Mouse (Mus musculus): ENCODE results near the gene Phxr2. TPM values are rescaled to one million over a fixed set of nuclear protein-coding genes. Genes with fewer than 3 reads are reported as not detected.
A peak's percentile ranks its signal among the peaks of the same experiment; 100 is the strongest.

Phxr2 gene
- polyA plus RNA-seq, 1 experiment from 2014 or later, result not detected

DNA sequence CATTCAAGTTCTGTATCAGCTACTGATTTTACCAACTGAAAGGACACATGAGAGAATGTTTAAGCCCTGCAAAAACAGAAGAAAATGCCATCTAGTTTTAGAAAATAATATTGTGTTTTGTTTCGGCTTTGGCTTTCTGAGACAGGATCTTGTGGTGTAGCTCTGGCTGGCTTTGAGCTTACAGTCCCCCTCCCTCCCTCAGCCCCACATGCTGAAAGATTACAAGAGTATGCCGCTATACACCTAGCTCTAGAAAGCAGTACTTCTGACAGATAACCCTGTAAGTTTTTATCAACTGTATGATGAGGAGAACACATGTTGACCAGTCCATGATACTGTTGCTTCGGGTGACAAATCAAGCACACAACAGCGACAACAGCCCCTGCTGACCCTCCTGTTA is 6.7 kb downstream of the Phxr2 start:
- TF ChIP-seq CTCF (IDR thresholded peaks at IDR 0.05; ENCODE audit: low read depth), result no peak
- no peak overlapping the region for H3K27ac ChIP-seq (ENCODE audit: low read depth)
- H3K27me3 ChIP-seq (ENCODE audit: insufficient read depth, low read length), result no peaks in the 10 kb centered on the region
- no peak for ATAC-seq (ENCODE audit: insufficient read depth)
- H3K9me3 ChIP-seq (ENCODE audit: low read depth, low read length), result no peaks in the 10 kb centered on the region
- peaks cover 7% of the 10 kb centered on the region; the same call in 1 of the 2 replicates for H3K4me1 ChIP-seq (ENCODE audit: insufficient read depth)
- 89% methylated on average over 4 of the region's 4 CpGs for WGBS
- no peak overlapping the region for H3K4me3 ChIP-seq (ENCODE audit: low read depth, low read length)
- H3K4me2 ChIP-seq, result no peak overlapping the region
- H3K36me3 ChIP-seq (ENCODE audit: insufficient read depth), result no peaks in the 10 kb centered on the region
- no peak overlapping the region for H3K9ac ChIP-seq
- DNase-seq, result no peak

GRCm38 (mm10) chr10:99118697-99119096 is 7.4 kb downstream of the Phxr2 start:
- no peak for TF ChIP-seq CTCF (IDR thresholded peaks at IDR 0.05; ENCODE audit: low read depth)
- H3K27ac ChIP-seq (ENCODE audit: low read depth), result no peak overlapping the region
- ATAC-seq (ENCODE audit: insufficient read depth), result no peak
- peaks cover 7% of the 10 kb centered on the region; the same call in 1 of the 2 replicates for H3K4me1 ChIP-seq (ENCODE audit: insufficient read depth)
- no peaks in the 10 kb centered on the region for H3K27me3 ChIP-seq (ENCODE audit: insufficient read depth, low read length)
- no peak overlapping the region for H3K4me2 ChIP-seq
- no peaks in the 10 kb centered on the region for H3K36me3 ChIP-seq (ENCODE audit: insufficient read depth)
- H3K9me3 ChIP-seq (ENCODE audit: low read depth, low read length), result no peaks in the 10 kb centered on the region
- no peak overlapping the region for H3K9ac ChIP-seq
- H3K4me3 ChIP-seq (ENCODE audit: low read depth, low read length), result no peak overlapping the region
- no peak for DNase-seq
- WGBS, result 45% methylated on average over 6 of the region's 6 CpGs

DNA sequence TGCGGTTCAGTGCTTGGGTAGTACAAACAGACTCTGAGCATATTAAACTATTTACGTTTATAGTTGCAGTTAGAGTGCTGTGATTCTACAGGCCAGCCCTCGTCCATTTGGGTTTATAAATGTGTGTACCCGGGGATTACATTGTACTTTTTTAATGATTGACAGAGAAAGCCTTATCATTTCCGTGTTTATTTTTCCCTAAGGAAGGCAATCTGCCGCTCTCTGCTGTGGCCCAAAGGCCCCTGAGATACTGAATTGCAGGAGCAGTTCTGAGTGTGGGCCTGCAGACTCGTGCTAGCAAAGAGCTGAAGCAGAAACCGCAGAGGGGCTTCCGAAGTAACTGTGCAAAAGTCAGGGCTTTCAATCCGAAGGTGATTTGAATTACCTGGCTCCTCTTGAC is 8.2 kb downstream of the Phxr2 start:
- ATAC-seq (ENCODE audit: insufficient read depth), result no peak
- H3K27ac ChIP-seq (ENCODE audit: low read depth), result no peak overlapping the region
- H3K9me3 ChIP-seq (ENCODE audit: low read depth, low read length), result no peaks in the 10 kb centered on the region
- no peak overlapping the region for H3K9ac ChIP-seq
- H3K4me2 ChIP-seq, result no peak overlapping the region
- 45% methylated on average over 10 of the region's 10 CpGs for WGBS
- H3K4me1 ChIP-seq (ENCODE audit: insufficient read depth), result peaks cover 7% of the 10 kb centered on the region; the same call in 1 of the 2 replicates
- H3K27me3 ChIP-seq (ENCODE audit: insufficient read depth, low read length), result no peaks in the 10 kb centered on the region
- H3K36me3 ChIP-seq (ENCODE audit: insufficient read depth), result no peaks in the 10 kb centered on the region
- DNase-seq, result no peak
- no peak overlapping the region for H3K4me3 ChIP-seq (ENCODE audit: low read depth, low read length)
- no peak for TF ChIP-seq CTCF (IDR thresholded peaks at IDR 0.05; ENCODE audit: low read depth)

GRCm38 (mm10) chr10:99116650-99117615 is 9.2 kb downstream of the Phxr2 start:
- Histone ChIP-seq H3K9me3 (ENCODE audit: low read depth, low read length) (no peaks in the 10 kb centered on the region), H3K9ac (no peak overlapping the region), H3K4me1 (ENCODE audit: insufficient read depth) (peaks cover 7% of the 10 kb centered on the region; the same call in 1 of the 2 replicates), H3K27me3 (ENCODE audit: insufficient read depth, low read length) (no peaks in the 10 kb centered on the region), H3K4me3 (ENCODE audit: low read depth, low read length) (no peak overlapping the region), H3K4me2 (no peak overlapping the region), H3K27ac (ENCODE audit: low read depth) (no peak overlapping the region), H3K36me3 (ENCODE audit: insufficient read depth) (no peaks in the 10 kb centered on the region)
- ATAC-seq (ENCODE audit: insufficient read depth) (no peak), DNase-seq (no peak)
- no peak for TF ChIP-seq CTCF (IDR thresholded peaks at IDR 0.05; ENCODE audit: low read depth)
- WGBS, result 76% methylated on average over 16 of the region's 16 CpGs

- Histone ChIP-seq H3K27ac (ENCODE audit: low read depth) (no peak overlapping the region), H3K4me3 (ENCODE audit: low read depth, low read length) (no peak overlapping the region), H3K9ac (no peak overlapping the region), H3K27me3 (ENCODE audit: insufficient read depth, low read length) (no peaks in the 10 kb centered on the region), H3K4me2 (no peak overlapping the region), H3K4me1 (ENCODE audit: insufficient read depth) (peaks cover 7% of the 10 kb centered on the region; the same call in 1 of the 2 replicates), H3K36me3 (ENCODE audit: insufficient read depth) (no peaks in the 10 kb centered on the region), H3K9me3 (ENCODE audit: low read depth, low read length) (no peaks in the 10 kb centered on the region)
- no peak for DNase-seq
- no peak for TF ChIP-seq CTCF (IDR thresholded peaks at IDR 0.05; ENCODE audit: low read depth)
- 36% methylated on average over 8 of the region's 8 CpGs for WGBS
- ATAC-seq (ENCODE audit: insufficient read depth), result no peak
Measured at GRCm38 (mm10) chr10:99116237-99116632, 9.9 kb downstream of the Phxr2 start.

DNA sequence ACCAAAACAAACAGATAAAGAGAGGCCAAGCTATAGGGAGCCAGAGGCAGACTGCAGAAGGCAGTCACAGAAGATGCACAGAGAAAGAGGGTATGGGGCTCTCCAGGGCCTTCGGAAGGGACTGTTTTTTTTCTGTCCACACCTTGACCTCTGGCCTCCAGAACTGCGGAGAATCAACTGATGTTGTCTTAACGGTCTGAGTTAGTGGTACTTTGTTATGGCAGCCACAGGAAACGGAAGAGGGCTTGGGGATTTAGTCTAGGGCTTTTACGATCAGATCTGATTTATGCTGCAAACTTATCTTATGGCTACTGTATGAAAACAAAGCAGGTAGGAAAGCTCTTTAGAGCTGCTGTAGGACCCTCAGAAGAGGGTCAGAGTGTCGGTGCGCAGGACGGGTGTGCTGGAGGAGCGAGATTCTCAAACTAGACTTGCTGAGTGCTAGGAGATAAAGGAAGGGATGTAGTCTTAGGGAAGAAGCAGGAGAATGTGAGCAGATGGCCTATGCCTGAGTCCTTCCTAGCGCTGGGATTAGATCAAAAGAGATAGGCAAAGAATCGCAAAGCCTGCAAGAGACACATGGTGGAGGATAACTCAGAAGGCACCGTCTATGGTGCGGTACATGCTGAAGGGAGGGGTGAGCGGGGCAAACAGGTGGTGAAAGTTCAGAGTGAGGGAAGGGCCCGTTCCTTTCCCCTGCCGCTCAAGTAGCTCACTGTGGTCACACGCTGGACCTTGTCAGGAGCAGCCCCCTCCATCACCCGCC is 10.5 kb downstream of the Phxr2 start:
- Histone ChIP-seq H3K4me3 (ENCODE audit: low read depth, low read length) (no peak overlapping the region), H3K36me3 (ENCODE audit: insufficient read depth) (0 out of 2 replicates have a peak, but pooled peaks cover 4% of the 10 kb centered on the region), H3K9me3 (ENCODE audit: low read depth, low read length) (no peaks in the 10 kb centered on the region), H3K9ac (no peak overlapping the region), H3K27ac (ENCODE audit: low read depth) (no peak overlapping the region), H3K4me1 (ENCODE audit: insufficient read depth) (peaks cover 7% of the 10 kb centered on the region; the same call in 1 of the 2 replicates), H3K4me2 (peak overlapping the region; percentile 7; the same call in 1 of the 2 replicates), H3K27me3 (ENCODE audit: insufficient read depth, low read length) (no peaks in the 10 kb centered on the region)
- no peak for DNase-seq
- TF ChIP-seq CTCF (IDR thresholded peaks at IDR 0.05; ENCODE audit: low read depth), result no peak
- WGBS, result 27% methylated on average over 18 of the region's 18 CpGs
- no peak for ATAC-seq (ENCODE audit: insufficient read depth)

- DNase-seq, result no peak
- H3K27me3 ChIP-seq (ENCODE audit: insufficient read depth, low read length), result no peaks in the 10 kb centered on the region
- TF ChIP-seq CTCF (IDR thresholded peaks at IDR 0.05; ENCODE audit: low read depth), result no peak
- no peak overlapping the region for H3K4me2 ChIP-seq
- peaks cover 8% of the 10 kb centered on the region; the same call in 1 of the 2 replicates for H3K9me3 ChIP-seq (ENCODE audit: low read depth, low read length)
- peak overlapping the region; percentile 25; the same call in 1 of the 2 replicates for H3K27ac ChIP-seq (ENCODE audit: low read depth)
- H3K4me1 ChIP-seq (ENCODE audit: insufficient read depth), result peaks cover 7% of the 10 kb centered on the region; the same call in 1 of the 2 replicates
- no peak for ATAC-seq (ENCODE audit: insufficient read depth)
- peaks cover 16% of the 10 kb centered on the region for H3K36me3 ChIP-seq (ENCODE audit: insufficient read depth)
- H3K9ac ChIP-seq, result no peak overlapping the region
- WGBS, result 60% methylated on average over 8 of the region's 8 CpGs
- H3K4me3 ChIP-seq (ENCODE audit: low read depth, low read length), result no peak overlapping the region
Measured at GRCm38 (mm10) chr10:99114295-99114694, 11.8 kb downstream of the Phxr2 start.

Data from lung, embryonic 14.5 days (tissue).